Mouse (Mus musculus) gastrocnemius, postnatal 10 days (tissue): ENCODE measurements around the gene Ngly1. TPM values are rescaled to one million over a fixed set of nuclear protein-coding genes. Genes with fewer than 3 reads are reported as not detected.

Source experiments
- DNase-seq: peaks from one replicate; pipeline ENCODE4 v3.0.0; 2021; ENCODE audit warnings: mixed read lengths
- total RNA-seq, 2 experiments: library from RNA; stranded (reverse); gene quantifications; 2 replicates each; pipeline ENCODE4 v1.2.3; 2021

Gene Ngly1
- total RNA-seq, 2 experiments from 2014 or later, result 44.2 to 46.2 TPM

GRCm38 (mm10) chr14:16329756-16330155, 80.7 kb downstream of the Ngly1 start:
- no peak for DNase-seq

DNA sequence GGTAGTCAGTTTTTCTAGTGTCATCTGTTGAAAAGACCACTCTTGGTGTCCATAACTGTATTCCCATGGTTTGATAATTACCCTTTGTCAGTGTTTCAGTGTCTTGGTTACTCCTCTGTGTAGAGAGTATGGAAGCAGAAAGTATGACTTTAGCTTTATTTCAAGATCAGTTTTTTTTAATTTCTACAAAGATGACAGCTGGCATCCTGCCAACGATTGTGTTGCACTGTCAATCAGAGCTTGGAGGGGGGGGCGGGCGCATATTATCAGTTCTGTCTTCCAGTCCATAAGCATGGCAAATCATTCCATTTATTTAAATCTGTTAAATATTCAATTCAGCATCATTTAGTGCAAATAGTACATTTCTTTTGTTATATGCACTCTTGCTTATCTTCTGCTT, 85.2 kb downstream of the Ngly1 start:
- DNase-seq, result no peak

DNA sequence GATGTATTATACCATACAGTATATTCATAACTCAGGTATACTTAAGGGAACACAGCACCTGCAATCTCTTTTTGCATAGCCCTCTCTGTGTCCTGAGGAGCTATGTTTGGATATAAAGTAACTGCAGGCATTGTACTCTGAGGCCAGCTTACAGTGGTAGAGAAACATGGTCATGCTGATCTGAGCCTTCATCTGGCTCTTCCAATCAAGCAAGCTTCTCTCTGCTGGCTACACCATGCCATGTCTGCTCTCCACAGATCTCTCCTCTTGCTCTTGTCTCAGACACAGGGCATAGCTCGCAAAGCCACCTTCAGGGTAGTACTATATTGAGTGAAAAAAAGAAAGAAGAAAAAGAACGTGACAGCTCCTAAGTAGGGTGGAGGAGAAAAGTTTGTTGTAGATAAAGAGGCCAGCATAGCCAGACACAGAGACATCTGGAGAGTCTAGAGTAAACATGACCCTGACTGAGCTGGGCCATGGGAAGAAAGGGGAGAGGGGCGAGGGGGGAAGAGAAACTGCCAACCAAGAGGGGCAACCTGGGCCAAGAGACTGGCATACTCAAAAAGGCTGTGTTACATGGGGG, 86.8 kb downstream of the Ngly1 start:
- no peak for DNase-seq

DNA sequence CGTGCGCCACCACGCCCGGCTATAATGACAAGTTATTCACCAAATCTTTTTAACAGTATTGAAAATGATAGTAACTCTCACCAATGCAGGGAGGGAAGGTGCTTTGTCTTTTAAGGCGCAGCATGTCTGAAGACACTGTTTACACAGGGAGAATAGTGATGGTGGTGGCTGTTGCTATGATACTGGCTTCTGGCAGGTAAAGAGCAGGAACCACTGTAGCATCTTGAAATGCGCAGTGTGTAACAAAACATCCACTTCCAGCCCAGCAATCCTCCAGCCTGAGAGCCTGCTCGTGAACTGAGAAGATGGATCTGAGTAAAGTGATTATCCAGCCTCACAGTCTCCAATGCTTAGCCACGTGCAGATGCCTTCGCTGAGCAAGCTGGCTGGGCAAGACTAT, 98.4 kb downstream of the Ngly1 start:
- DNase-seq, result no peak

DNA sequence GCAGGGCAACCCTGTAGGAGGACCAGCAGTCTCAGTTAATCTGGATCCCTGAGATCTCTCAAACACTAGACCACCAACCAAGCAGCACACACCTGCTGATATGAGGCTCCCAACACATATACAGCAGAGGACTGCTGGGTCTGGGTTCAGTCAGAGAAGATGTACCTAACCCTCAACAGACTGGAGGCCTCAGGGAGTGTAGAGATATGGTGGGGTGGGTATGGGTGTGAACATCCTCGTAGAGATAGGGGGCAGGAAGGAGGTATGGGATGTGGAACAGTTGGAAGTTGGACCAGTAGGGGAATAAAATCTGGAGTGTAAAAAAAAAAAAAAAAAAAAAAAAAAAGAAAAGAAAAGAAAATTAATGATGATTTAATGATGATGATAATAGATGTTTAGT, 110.6 kb downstream of the Ngly1 start:
- DNase-seq, result no peak

Other genes starting within 250 kb of the Ngly1 start
- 10 to 100 TPM; 11.0 to 11.8 TPM for gene Oxsm, start 528 bp downstream of the Ngly1 start, total RNA-seq
- 10 to 100 TPM; 59.2 to 73.7 TPM for gene Top2b, start 115.9 kb downstream of the Ngly1 start, total RNA-seq